Mouse (Mus musculus) erythroblast, embryonic 14.5 days (primary cell): Measurements from ENCODE around the gene Scd3.

Experiments
- GATA1 ChIP-seq: IDR thresholded peaks from 2 replicates; pipeline ENCODE4 v1.6.1; 2012; ENCODE audit warnings: low read length, inconsistent platforms, mixed read lengths
- TAL1 ChIP-seq: IDR thresholded peaks from 3 replicates; pipeline ENCODE4 v1.6.1; 2012; ENCODE audit warnings: low read length, inconsistent platforms, mixed read lengths

GRCm38 (mm10) chr19:44198964-44199363 lies 4.1 kb upstream of the Scd3 start:
- TF ChIP-seq GATA1 (no peak), TAL1 (no peak)
